Mouse (Mus musculus): ENCODE data around the gene Kif21b. TPM values are rescaled to one million over a fixed set of nuclear protein-coding genes. Genes with fewer than 3 reads are reported as not detected.

Kif21b gene
- polyA plus RNA-seq, 1 experiment from 2014 or later, result 1.3 TPM

DNA sequence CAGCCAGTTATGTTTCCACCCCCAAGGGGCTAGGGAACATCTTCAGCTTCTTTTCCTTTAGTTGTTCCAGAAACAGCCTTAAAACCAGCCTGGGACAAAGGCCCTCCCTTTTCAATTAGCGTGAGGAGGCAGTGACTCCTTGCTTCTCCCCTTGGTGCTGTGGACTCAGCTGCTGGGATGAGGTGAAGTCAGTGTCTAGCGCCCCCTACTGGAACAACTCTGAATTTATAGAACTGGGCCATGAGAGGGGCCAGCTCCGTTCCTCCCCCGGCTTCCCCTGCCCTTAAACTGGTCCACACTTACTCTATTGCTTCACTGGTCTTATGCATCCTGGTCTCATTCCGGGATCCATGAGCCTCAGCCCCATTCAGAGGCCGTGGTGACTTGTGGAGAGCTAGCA lies 44.0 kb downstream of the Kif21b start:
- no peaks in the 10 kb centered on the region; the same call in 1 of the 2 replicates for H3K36me3 ChIP-seq (ENCODE audit: control insufficient read depth, insufficient read depth)
- H3K27me3 ChIP-seq (ENCODE audit: control insufficient read depth, insufficient read depth, low read depth, low read length), result no peaks in the 10 kb centered on the region
- H3K4me3 ChIP-seq (ENCODE audit: low read depth, low read length), result no peak overlapping the region
- ATAC-seq (ENCODE audit: low read depth), result no peak
- H3K9me3 ChIP-seq (replicated peaks; ENCODE audit: control insufficient read depth, low read length), result no peaks in the 10 kb centered on the region
- H3K4me1 ChIP-seq (ENCODE audit: control insufficient read depth, low read depth, low read length), result peaks cover 40% of the 10 kb centered on the region
- WGBS (ENCODE audit: insufficient replicate concordance), result 26% methylated on average over 6 of the region's 6 CpGs
- no peak overlapping the region for H3K9ac ChIP-seq (ENCODE audit: low read depth, low read length)
- H3K27ac ChIP-seq (ENCODE audit: low read length), result no peak overlapping the region
- no peak overlapping the region for H3K4me2 ChIP-seq (ENCODE audit: low read depth, low read length)

DNA sequence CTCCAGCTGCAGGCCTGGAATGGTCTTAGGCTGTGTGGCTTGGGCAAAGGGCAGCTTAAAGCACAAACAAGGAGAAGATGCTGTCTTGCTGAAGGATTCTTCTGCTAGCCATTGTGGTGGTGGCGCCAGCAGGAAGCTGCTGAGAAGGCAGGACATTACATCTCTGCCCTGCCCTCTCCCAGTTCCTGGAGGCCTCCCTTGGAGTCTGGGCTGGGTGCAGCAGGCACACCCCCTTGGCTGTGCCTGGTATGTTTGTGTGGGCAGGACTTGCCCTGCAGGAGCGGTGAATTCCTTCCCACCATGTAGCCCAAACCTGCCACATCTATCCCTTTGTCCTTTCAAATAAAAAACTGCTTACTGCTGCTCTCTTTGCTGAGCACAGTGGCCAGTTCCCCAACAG lies 45.9 kb downstream of the Kif21b start:
- Histone ChIP-seq H3K4me2 (ENCODE audit: low read depth, low read length) (no peak overlapping the region), H3K9ac (ENCODE audit: low read depth, low read length) (no peak overlapping the region), H3K9me3 (replicated peaks; ENCODE audit: control insufficient read depth, low read length) (no peaks in the 10 kb centered on the region), H3K27me3 (ENCODE audit: control insufficient read depth, insufficient read depth, low read depth, low read length) (no peaks in the 10 kb centered on the region), H3K36me3 (ENCODE audit: control insufficient read depth, insufficient read depth) (no peaks in the 10 kb centered on the region), H3K27ac (ENCODE audit: low read length) (no peak overlapping the region), H3K4me3 (ENCODE audit: low read depth, low read length) (no peak overlapping the region), H3K4me1 (ENCODE audit: control insufficient read depth, low read depth, low read length) (peaks cover 41% of the 10 kb centered on the region)
- ATAC-seq (ENCODE audit: low read depth), result no peak
- WGBS (ENCODE audit: insufficient replicate concordance), result 62% methylated on average over 2 of the region's 2 CpGs

DNA sequence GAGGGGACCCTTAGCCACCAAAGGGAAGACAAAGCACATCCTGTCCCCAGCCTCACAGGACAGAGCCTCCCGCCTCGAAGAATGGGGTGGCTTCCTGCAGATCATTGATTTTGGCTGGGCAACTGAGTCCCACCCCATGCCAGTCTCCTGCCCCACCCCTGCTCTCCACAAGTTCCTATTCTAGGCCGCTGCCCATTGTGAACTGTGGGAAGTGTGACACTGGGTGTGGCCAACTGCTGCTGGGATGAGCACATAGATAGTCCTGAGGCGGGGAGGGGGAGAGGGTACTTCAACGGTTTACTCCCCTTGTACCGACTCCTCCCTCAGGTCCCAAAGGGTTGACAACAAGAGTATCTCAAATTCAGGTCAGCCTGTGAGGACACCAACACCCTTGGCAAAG lies 47.6 kb downstream of the Kif21b start:
- no peak overlapping the region; the same call in 1 of the 2 replicates for H3K27ac ChIP-seq (ENCODE audit: low read length)
- 18% methylated on average over 6 of the region's 6 CpGs for WGBS (ENCODE audit: insufficient replicate concordance)
- H3K9me3 ChIP-seq (replicated peaks; ENCODE audit: control insufficient read depth, low read length), result no peaks in the 10 kb centered on the region
- no peak overlapping the region for H3K4me3 ChIP-seq (ENCODE audit: low read depth, low read length)
- H3K4me1 ChIP-seq (ENCODE audit: control insufficient read depth, low read depth, low read length), result peaks cover 38% of the 10 kb centered on the region
- ATAC-seq (ENCODE audit: low read depth), result peak; percentile 70
- H3K9ac ChIP-seq (ENCODE audit: low read depth, low read length), result no peak overlapping the region
- H3K4me2 ChIP-seq (ENCODE audit: low read depth, low read length), result no peak overlapping the region
- no peaks in the 10 kb centered on the region for H3K36me3 ChIP-seq (ENCODE audit: control insufficient read depth, insufficient read depth)
- H3K27me3 ChIP-seq (ENCODE audit: control insufficient read depth, insufficient read depth, low read depth, low read length), result no peaks in the 10 kb centered on the region

DNA sequence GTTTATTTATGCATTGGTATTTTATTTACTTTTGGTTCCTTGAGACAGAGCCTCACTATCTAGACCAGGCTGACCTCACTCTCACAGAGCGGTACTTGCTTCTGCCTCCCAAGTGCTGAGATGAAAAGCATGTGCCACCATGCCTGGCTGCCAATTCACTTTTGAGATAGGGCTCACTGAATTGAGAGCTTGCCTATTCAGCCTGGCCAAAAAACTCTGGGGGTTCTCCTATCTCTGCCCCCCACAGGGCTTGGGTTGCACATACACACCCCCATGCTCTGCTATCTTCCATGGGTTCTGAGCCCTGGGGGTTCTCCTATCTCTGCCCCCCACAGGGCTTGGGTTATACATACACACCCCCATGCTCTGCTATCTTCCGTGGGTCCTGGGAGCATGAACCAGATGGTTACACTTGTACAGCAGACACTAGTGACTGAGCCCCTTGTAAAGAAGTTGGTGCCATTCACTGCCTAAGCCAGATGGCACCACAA lies 48.4 kb downstream of the Kif21b start:
- Histone ChIP-seq H3K4me2 (ENCODE audit: low read depth, low read length) (no peak overlapping the region), H3K9ac (ENCODE audit: low read depth, low read length) (no peak overlapping the region), H3K27ac (ENCODE audit: low read length) (peak overlapping the region; percentile 31; the same call in 1 of the 2 replicates), H3K36me3 (ENCODE audit: control insufficient read depth, insufficient read depth) (no peaks in the 10 kb centered on the region), H3K4me1 (ENCODE audit: control insufficient read depth, low read depth, low read length) (peaks cover 30% of the 10 kb centered on the region), H3K4me3 (ENCODE audit: low read depth, low read length) (no peak overlapping the region), H3K27me3 (ENCODE audit: control insufficient read depth, insufficient read depth, low read depth, low read length) (no peaks in the 10 kb centered on the region), H3K9me3 (replicated peaks; ENCODE audit: control insufficient read depth, low read length) (no peaks in the 10 kb centered on the region)
- 27% methylated on average over 2 of the region's 2 CpGs for WGBS (ENCODE audit: insufficient replicate concordance)
- peak; percentile 80 for ATAC-seq (ENCODE audit: low read depth)

DNA sequence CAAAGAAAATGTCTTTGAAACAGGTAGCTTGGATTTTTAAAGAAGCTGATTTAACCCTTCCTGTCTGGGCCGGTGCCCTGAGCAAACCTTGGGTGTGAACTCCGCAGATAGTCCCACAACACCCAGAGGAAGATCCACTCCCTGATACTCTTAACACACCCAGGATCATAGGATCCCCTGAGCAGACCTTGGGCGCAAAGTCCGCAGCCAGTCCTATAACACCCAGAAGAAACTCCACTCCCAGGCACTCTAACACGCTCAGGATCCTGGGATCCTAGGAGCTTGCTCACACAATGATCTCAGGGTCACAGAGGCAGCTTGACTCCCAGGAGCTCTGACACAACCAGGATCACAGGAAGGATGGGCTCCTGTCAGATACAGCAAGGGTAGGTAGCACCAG lies 58.8 kb downstream of the Kif21b start:
- peaks cover 3% of the 10 kb centered on the region; the same call in 1 of the 2 replicates for H3K4me1 ChIP-seq (ENCODE audit: control insufficient read depth, low read depth, low read length)
- no peak overlapping the region for H3K4me2 ChIP-seq (ENCODE audit: low read depth, low read length)
- no peak overlapping the region for H3K9ac ChIP-seq (ENCODE audit: low read depth, low read length)
- H3K4me3 ChIP-seq (ENCODE audit: low read depth, low read length), result no peak overlapping the region
- no peaks in the 10 kb centered on the region for H3K9me3 ChIP-seq (replicated peaks; ENCODE audit: control insufficient read depth, low read length)
- no peak for ATAC-seq (ENCODE audit: low read depth)
- no peak overlapping the region for H3K27ac ChIP-seq (ENCODE audit: low read length)
- H3K36me3 ChIP-seq (ENCODE audit: control insufficient read depth, insufficient read depth), result no peaks in the 10 kb centered on the region
- WGBS (ENCODE audit: insufficient replicate concordance), result 69% methylated on average over 5 of the region's 5 CpGs
- H3K27me3 ChIP-seq (ENCODE audit: control insufficient read depth, insufficient read depth, low read depth, low read length), result no peaks in the 10 kb centered on the region

DNA sequence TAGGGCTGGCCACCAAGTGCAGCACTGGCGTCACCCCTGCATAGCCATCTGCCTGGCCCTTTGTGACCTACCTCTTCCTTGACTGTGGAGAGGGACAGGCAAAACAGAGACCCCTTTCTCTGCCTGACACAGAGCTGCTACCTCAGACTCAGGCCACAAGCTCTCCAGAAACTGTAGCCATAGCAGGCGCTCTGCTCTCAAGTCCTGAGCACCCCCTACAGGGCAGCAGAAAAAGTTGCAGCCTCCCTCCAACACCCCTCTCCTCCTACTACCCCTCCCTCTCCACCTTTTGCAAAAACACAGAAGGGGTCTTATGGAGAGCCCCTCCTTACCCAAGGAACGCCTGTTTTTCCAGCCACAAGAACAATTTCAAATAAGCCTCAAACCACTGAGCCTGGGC lies 81.6 kb downstream of the Kif21b start, which contains the start of gene Mroh3:
Gene Mroh3 (minus strand): TSS at position 26 of the 400 bp plus-strand sequence.
- Histone ChIP-seq H3K9me3 (replicated peaks; ENCODE audit: control insufficient read depth, low read length) (no peaks in the 10 kb centered on the region), H3K27me3 (ENCODE audit: control insufficient read depth, insufficient read depth, low read depth, low read length) (peaks cover 2% of the 10 kb centered on the region; the same call in 1 of the 2 replicates), H3K9ac (ENCODE audit: low read depth, low read length) (no peak within 1 kb of the TSS), H3K36me3 (ENCODE audit: control insufficient read depth, insufficient read depth) (no peaks in the 10 kb centered on the region), H3K27ac (ENCODE audit: low read length) (no peak within 1 kb of the TSS), H3K4me2 (ENCODE audit: low read depth, low read length) (no peak within 1 kb of the TSS), H3K4me1 (ENCODE audit: control insufficient read depth, low read depth, low read length) (no peaks in the 10 kb centered on the region), H3K4me3 (ENCODE audit: low read depth, low read length) (no peak within 1 kb of the TSS)
- ATAC-seq (ENCODE audit: low read depth), result no peak
- WGBS (ENCODE audit: insufficient replicate concordance), result 21% methylated on average over 3 of the region's 3 CpGs

DNA sequence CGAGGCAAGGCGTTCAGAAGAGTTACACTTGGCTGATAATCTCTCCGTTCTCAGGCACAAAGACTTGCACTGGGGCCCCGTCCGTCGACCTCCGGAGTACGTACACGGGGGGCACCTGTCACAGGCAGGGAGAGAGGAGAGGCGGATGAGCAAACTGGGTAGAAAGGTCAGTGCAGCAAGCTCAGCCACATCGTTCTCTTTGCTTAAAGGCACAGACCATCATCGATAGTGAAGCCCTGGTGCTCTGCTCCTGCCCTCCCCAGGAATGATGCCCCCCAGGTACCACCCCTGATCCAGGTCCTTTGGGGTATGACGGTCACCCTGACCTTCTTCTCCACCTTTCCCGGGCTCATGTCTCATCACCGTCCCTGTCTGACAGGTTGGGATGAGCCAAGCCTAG lies 83.1 kb downstream of the Kif21b start:
- H3K4me2 ChIP-seq (ENCODE audit: low read depth, low read length), result no peak overlapping the region
- peaks cover 2% of the 10 kb centered on the region; the same call in 1 of the 2 replicates for H3K27me3 ChIP-seq (ENCODE audit: control insufficient read depth, insufficient read depth, low read depth, low read length)
- H3K36me3 ChIP-seq (ENCODE audit: control insufficient read depth, insufficient read depth), result no peaks in the 10 kb centered on the region
- H3K9ac ChIP-seq (ENCODE audit: low read depth, low read length), result no peak overlapping the region
- no peaks in the 10 kb centered on the region for H3K4me1 ChIP-seq (ENCODE audit: control insufficient read depth, low read depth, low read length)
- H3K4me3 ChIP-seq (ENCODE audit: low read depth, low read length), result no peak overlapping the region
- H3K9me3 ChIP-seq (replicated peaks; ENCODE audit: control insufficient read depth, low read length), result no peaks in the 10 kb centered on the region
- no peak overlapping the region for H3K27ac ChIP-seq (ENCODE audit: low read length)
- ATAC-seq (ENCODE audit: low read depth), result no peak
- 68% methylated on average over 15 of the region's 15 CpGs for WGBS (ENCODE audit: insufficient replicate concordance)

DNA sequence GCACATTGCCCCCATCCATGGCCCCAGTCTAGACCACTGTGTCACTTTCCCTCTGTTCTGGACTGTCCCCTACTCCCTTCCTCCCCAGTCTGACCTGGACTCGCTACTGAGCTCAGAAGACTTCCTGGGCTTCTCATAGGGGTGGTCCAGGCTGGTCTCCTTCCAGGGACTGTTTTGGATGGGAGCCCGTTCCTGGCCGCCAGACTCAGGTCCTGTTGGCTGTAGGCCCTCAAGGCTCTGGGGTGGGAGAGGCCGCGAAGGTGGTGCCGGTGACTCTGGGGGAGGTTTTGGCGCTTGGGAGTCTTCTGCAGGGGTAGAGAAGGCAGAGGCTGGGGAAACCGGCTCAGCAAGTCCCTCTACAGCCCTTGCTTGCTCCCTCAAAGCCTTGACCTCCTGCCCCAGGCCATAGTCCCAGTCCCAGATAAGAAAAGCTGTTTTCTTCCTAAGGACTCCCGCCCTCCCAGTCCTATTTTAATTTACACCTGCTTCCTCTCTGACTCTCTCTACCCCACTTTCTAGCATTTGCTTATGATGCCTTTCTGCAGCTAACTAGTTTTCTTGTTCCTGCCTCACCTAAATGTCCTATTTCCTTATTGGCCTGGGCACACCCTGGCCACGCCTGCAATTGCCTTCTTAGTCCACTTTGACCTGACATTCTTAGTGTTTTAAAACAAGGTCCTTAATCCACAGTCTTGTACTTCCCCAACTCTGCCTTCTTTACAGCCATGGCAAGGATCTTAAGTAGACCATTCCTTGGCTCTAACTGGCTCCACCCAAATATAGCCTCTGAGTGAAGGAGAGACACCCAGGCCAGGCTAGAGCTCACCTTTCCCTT lies 89.1 kb downstream of the Kif21b start:
- Histone ChIP-seq H3K9me3 (replicated peaks; ENCODE audit: control insufficient read depth, low read length) (no peaks in the 10 kb centered on the region), H3K4me3 (ENCODE audit: low read depth, low read length) (no peak overlapping the region), H3K27me3 (ENCODE audit: control insufficient read depth, insufficient read depth, low read depth, low read length) (no peaks in the 10 kb centered on the region), H3K4me2 (ENCODE audit: low read depth, low read length) (no peak overlapping the region), H3K27ac (ENCODE audit: low read length) (no peak overlapping the region), H3K36me3 (ENCODE audit: control insufficient read depth, insufficient read depth) (no peaks in the 10 kb centered on the region), H3K9ac (ENCODE audit: low read depth, low read length) (no peak overlapping the region), H3K4me1 (ENCODE audit: control insufficient read depth, low read depth, low read length) (no peaks in the 10 kb centered on the region)
- ATAC-seq (ENCODE audit: low read depth), result no peak
- 66% methylated on average over 10 of the region's 10 CpGs for WGBS (ENCODE audit: insufficient replicate concordance)

DNA sequence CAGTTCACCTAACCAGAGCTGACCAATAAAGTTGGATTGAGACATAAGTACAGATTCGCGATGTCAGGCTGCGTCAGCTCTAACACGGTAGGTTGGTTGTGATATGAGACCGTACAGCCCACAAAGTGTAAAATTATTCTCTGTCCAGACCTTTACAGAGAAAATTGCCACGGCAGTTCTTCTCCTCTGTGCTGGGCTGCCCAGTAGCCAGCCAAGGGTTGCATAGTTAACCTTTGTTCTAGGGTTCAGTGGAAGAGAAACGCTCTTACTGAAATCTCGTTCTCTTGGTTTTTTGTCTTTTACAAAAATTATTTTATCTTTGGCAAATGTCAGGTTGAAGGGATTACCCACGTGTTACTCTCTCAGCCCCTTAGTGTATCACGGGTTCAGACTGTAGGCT lies 91.2 kb downstream of the Kif21b start:
- Histone ChIP-seq H3K4me2 (ENCODE audit: low read depth, low read length) (no peak overlapping the region), H3K9me3 (replicated peaks; ENCODE audit: control insufficient read depth, low read length) (no peaks in the 10 kb centered on the region), H3K36me3 (ENCODE audit: control insufficient read depth, insufficient read depth) (no peaks in the 10 kb centered on the region), H3K27ac (ENCODE audit: low read length) (no peak overlapping the region), H3K27me3 (ENCODE audit: control insufficient read depth, insufficient read depth, low read depth, low read length) (no peaks in the 10 kb centered on the region), H3K9ac (ENCODE audit: low read depth, low read length) (no peak overlapping the region), H3K4me1 (ENCODE audit: control insufficient read depth, low read depth, low read length) (no peaks in the 10 kb centered on the region), H3K4me3 (ENCODE audit: low read depth, low read length) (no peak overlapping the region)
- WGBS (ENCODE audit: insufficient replicate concordance), result 61% methylated on average over 10 of the region's 10 CpGs
- ATAC-seq (ENCODE audit: low read depth), result no peak

All from liver, embryonic 16.5 days (tissue).